Mouse (Mus musculus): ENCODE results near the gene Shb.

DNA sequence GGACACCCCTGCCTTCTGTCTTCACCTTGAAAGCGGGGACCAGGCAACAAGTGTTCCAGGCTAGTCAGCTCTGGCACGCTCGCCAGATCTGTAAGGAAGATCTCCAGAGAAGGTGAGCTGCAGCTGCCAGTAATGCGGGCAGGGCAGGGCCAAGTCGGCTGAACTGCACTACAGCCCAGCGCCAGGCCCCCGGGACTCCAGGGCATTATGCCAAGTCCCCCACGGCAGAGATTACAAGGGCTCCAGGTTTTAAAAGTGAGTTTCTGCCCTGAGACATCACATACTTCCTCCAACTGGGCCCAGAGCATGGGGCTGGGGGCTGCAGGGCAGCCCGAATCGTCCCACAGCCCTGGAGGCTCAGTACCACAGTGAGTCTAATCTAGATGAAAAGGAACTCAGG lies 52.8 kb downstream of the Shb start:
- TF ChIP-seq CTCF (IDR thresholded peaks at IDR 0.05; ENCODE audit: insufficient read depth, low read length) (no peak), POLR2A (IDR thresholded peaks at IDR 0.05; ENCODE audit: borderline replicate concordance, extremely low read depth, low read depth, low read length) (no peak)

All from lung, adult 2 months (tissue).